Mouse (Mus musculus) heart, adult 18-20 months (tissue): ENCODE measurements at regions not wholly inside any gene's neighbourhood (a gene's known extent, or its start where the extent isn't known, plus 50 kb on each side); places are given as distances from the start of the nearest gene placed in this dataset.

Experiments used
- DNase-seq, 2 experiments: peaks; one replicate each; pipeline ENCODE4 v3.0.0; 2021 to 2022; ENCODE audit warnings: mixed read lengths in 1 of 2

GRCm38 (mm10) chr3:107387314-107388087, 54.0 kb upstream of the Rbm15 start:
- no peak for DNase-seq

- DNase-seq = peak; percentile 25 to 57
Observed at GRCm38 (mm10) chr3:107386432-107386831, 53.0 kb upstream of the Rbm15 start.
